13 mouse cellular contexts compared by ENCODE assay signal in genomic region chr11:60277164-60277740, GRCm38 (mm10). TPM values are rescaled to one million over a fixed set of nuclear protein-coding genes. Genes with fewer than 3 reads are reported as not detected.
DNase-seq lines count a peak whose midpoint lies in the region; ATAC-seq lines count a peak whose summit lies in the region.
"Had no signal": no experiment of that assay in that cellular context is flagged by ENCODE, and none has a peak within 500 bp of the region (broad histone marks: within the 10 kb centered on the region; RNA-seq: fewer than 3 reads in every experiment).

No protein-coding gene starts in this region.

- peak overlapping the region; percentile 59 to 64 for H3K27ac ChIP-seq in heart, embryonic 14.5 days (replicated peaks in 1 of 2; ENCODE audit: control insufficient read depth in 1 of 2, insufficient read depth in 1 of 2, low read depth in 2 of 2, low read length in 2 of 2)
- peak overlapping the region; percentile 75 for H3K27ac ChIP-seq in neural tube, embryonic 13.5 days (replicated peaks)
- H3K27ac ChIP-seq in intestine, embryonic 16.5 days (ENCODE audit: low read length) = peak overlapping the region; percentile 17
- H3K27ac ChIP-seq: embryonic facial prominence, embryonic 13.5 days; neural tube, embryonic 12.5 days had no signal

- H3K4me3 ChIP-seq in heart, embryonic 14.5 days (ENCODE audit: control insufficient read depth in 1 of 2, insufficient read depth in 1 of 2, low read depth in 1 of 2, low read length in 2 of 2) = no peak overlapping the region
- H3K4me3 ChIP-seq in neural tube, embryonic 13.5 days = no peak overlapping the region
- H3K4me3 ChIP-seq in intestine, embryonic 16.5 days (ENCODE audit: low read length) = no peak overlapping the region
- H3K4me3 ChIP-seq: embryonic facial prominence, embryonic 13.5 days; megakaryocyte, embryonic 14.5 days; neural tube, embryonic 12.5 days had no signal

- no peak for DNase-seq in heart, adult 18-20 months
- no peak for DNase-seq in neural tube, embryonic 10.5 days (ENCODE audit: extremely low spot score, low spot score)
- no peak for DNase-seq in urinary bladder, postnatal 25 days (ENCODE audit: low spot score)
- no peak for DNase-seq in thymus, postnatal 10 days (ENCODE audit: low spot score in 2 of 2)
- DNase-seq: adrenal gland, postnatal 25 days; gastrocnemius, postnatal 10 days; spleen, adult 18-20 months had no signal

- H3K4me2 ChIP-seq in heart, embryonic 14.5 days (ENCODE audit: low read length) = no peak overlapping the region
- H3K4me2 ChIP-seq in neural tube, embryonic 13.5 days = no peak overlapping the region
- no peak overlapping the region for H3K4me2 ChIP-seq in intestine, embryonic 16.5 days (ENCODE audit: low read depth, low read length)
- H3K4me2 ChIP-seq: embryonic facial prominence, embryonic 13.5 days; neural tube, embryonic 12.5 days had no signal

- H3K9me3 ChIP-seq in heart, embryonic 14.5 days (ENCODE audit: control insufficient read depth, low read length) = no peaks in the 10 kb centered on the region
- no peaks in the 10 kb centered on the region for H3K9me3 ChIP-seq in neural tube, embryonic 13.5 days
- H3K9me3 ChIP-seq in intestine, embryonic 16.5 days (ENCODE audit: control insufficient read depth, low read length) = no peaks in the 10 kb centered on the region
- H3K9me3 ChIP-seq: embryonic facial prominence, embryonic 13.5 days; megakaryocyte, embryonic 14.5 days; neural tube, embryonic 12.5 days had no signal

- H3K36me3 ChIP-seq in heart, embryonic 14.5 days (ENCODE audit: control insufficient read depth, insufficient read depth, low read length) = 0 out of 2 replicates have a peak, but pooled peaks cover 10% of the 10 kb centered on the region
- H3K36me3 ChIP-seq in neural tube, embryonic 13.5 days = peaks cover 7% of the 10 kb centered on the region; the same call in 1 of the 2 replicates
- H3K36me3 ChIP-seq in intestine, embryonic 16.5 days (ENCODE audit: control insufficient read depth, insufficient read depth, low read length) = no peaks in the 10 kb centered on the region

- H3K27me3 ChIP-seq in heart, embryonic 14.5 days (ENCODE audit: control insufficient read depth, insufficient read depth, low read length) = no peaks in the 10 kb centered on the region
- H3K27me3 ChIP-seq in neural tube, embryonic 13.5 days = no peaks in the 10 kb centered on the region
- no peaks in the 10 kb centered on the region for H3K27me3 ChIP-seq in intestine, embryonic 16.5 days (replicated peaks; ENCODE audit: control insufficient read depth, insufficient read depth, low read length)
- H3K27me3 ChIP-seq: embryonic facial prominence, embryonic 13.5 days; megakaryocyte, embryonic 14.5 days; neural tube, embryonic 12.5 days had no signal

- WGBS in heart, embryonic 14.5 days = 46% methylated on average over 8 of the region's 8 CpGs
- WGBS in neural tube, embryonic 13.5 days = 60% methylated on average over 8 of the region's 8 CpGs
- WGBS in intestine, embryonic 16.5 days = 51% methylated on average over 8 of the region's 8 CpGs

- H3K4me1 ChIP-seq in heart, embryonic 14.5 days (ENCODE audit: control insufficient read depth in 2 of 2, insufficient read depth in 2 of 2, low read length in 2 of 2) = peaks cover 13 to 37% of the 10 kb centered on the region in 2 experiments
- peaks cover 37% of the 10 kb centered on the region for H3K4me1 ChIP-seq in neural tube, embryonic 13.5 days (replicated peaks)
- peaks cover 30% of the 10 kb centered on the region for H3K4me1 ChIP-seq in intestine, embryonic 16.5 days (ENCODE audit: control insufficient read depth, insufficient read depth, low read length)

- ATAC-seq in heart, embryonic 14.5 days (ENCODE audit: insufficient number of reproducible peaks, insufficient read depth, low FRiP score, low read depth) = no peak
- 0 out of 2 replicates have a peak, but pooled peaks have one; percentile 24 for ATAC-seq in neural tube, embryonic 13.5 days (ENCODE audit: low read depth)
- ATAC-seq in intestine, embryonic 16.5 days = no peak

- no peak overlapping the region for H3K9ac ChIP-seq in heart, embryonic 14.5 days (ENCODE audit: low read length)
- H3K9ac ChIP-seq in neural tube, embryonic 13.5 days = peak overlapping the region; percentile 50
- H3K9ac ChIP-seq in intestine, embryonic 16.5 days (ENCODE audit: low read depth, low read length) = no peak overlapping the region
- H3K9ac ChIP-seq: embryonic facial prominence, embryonic 13.5 days; neural tube, embryonic 12.5 days had no signal

RNA-seq across cellular contexts. Expression of gene Srebf1, which starts 54.9 kb away (rescaled TPM):
- polyA plus RNA-seq in heart, embryonic 14.5 days (2014; fragmentation: Nextera tagmentation; extraction: Ambion mirVana) = 37.9 and 45.3 TPM in 2 replicates
- total RNA-seq in heart, adult 18-20 months (2021) = 10 to 100 TPM; 25.7 to 36.6 TPM
- 30.6 and 38.5 TPM in 2 replicates for polyA plus RNA-seq in neural tube, embryonic 13.5 days (2015; fragmentation: Nextera tagmentation; extraction: Ambion mirVana)
- 81.0 and 95.2 TPM in 2 replicates for polyA plus RNA-seq in intestine, embryonic 16.5 days (2015; fragmentation: Nextera tagmentation; extraction: Ambion mirVana)

Comparison
In these comparisons a context has a peak if more than half of its experiments do, and no peak if none do; other contexts are left out.
1. H3K27ac ChIP-seq: peak in every context shown above with its lines; median percentile 75 in neural tube, embryonic 13.5 days; 62 in heart, embryonic 14.5 days; 17 in intestine, embryonic 16.5 days.